Mouse (Mus musculus): Measurements from ENCODE around the gene Atg16l2. TPM values are rescaled to one million over a fixed set of nuclear protein-coding genes. Genes with fewer than 3 reads are reported as not detected.

Atg16l2 gene
- polyA plus RNA-seq, 1 experiment = 0.17 TPM

- no peak overlapping the region for H3K4me3 ChIP-seq (replicated peaks)
- H3K36me3 ChIP-seq (ENCODE audit: control insufficient read depth) = no peaks in the 10 kb centered on the region; the same call in 1 of the 2 replicates
- H3K4me1 ChIP-seq (ENCODE audit: control insufficient read depth) = peaks cover under 1% of the 10 kb centered on the region; the same call in 1 of the 2 replicates
- H3K9me3 ChIP-seq (ENCODE audit: control insufficient read depth, low read length) = no peaks in the 10 kb centered on the region
- H3K27me3 ChIP-seq (ENCODE audit: control insufficient read depth) = peaks cover 5% of the 10 kb centered on the region
- no peak for TF ChIP-seq GATA1 (IDR thresholded peaks at IDR 0.05; ENCODE audit: low read length)
- no peak for TF ChIP-seq TAL1 (IDR thresholded peaks at IDR 0.05; ENCODE audit: low read length)
Observed at GRCm38 (mm10) chr7:101291641-101292040, 10.4 kb downstream of the Atg16l2 start.

- no peak for TF ChIP-seq TAL1 (IDR thresholded peaks at IDR 0.05; ENCODE audit: low read length)
- no peak for TF ChIP-seq GATA1 (IDR thresholded peaks at IDR 0.05; ENCODE audit: low read length)
- H3K27me3 ChIP-seq (ENCODE audit: control insufficient read depth) = peaks cover 1% of the 10 kb centered on the region
- no peaks in the 10 kb centered on the region for H3K9me3 ChIP-seq (ENCODE audit: control insufficient read depth, low read length)
- no peaks in the 10 kb centered on the region; the same call in 1 of the 2 replicates for H3K36me3 ChIP-seq (ENCODE audit: control insufficient read depth)
- no peak overlapping the region for H3K4me3 ChIP-seq (replicated peaks)
- no peaks in the 10 kb centered on the region for H3K4me1 ChIP-seq (ENCODE audit: control insufficient read depth)
Observed at GRCm38 (mm10) chr7:101291211-101291610, 10.8 kb downstream of the Atg16l2 start.

- H3K4me1 ChIP-seq (ENCODE audit: control insufficient read depth) = no peaks in the 10 kb centered on the region
- H3K4me3 ChIP-seq (replicated peaks) = no peak overlapping the region
- no peaks in the 10 kb centered on the region for H3K27me3 ChIP-seq (ENCODE audit: control insufficient read depth)
- no peaks in the 10 kb centered on the region; the same call in 1 of the 2 replicates for H3K36me3 ChIP-seq (ENCODE audit: control insufficient read depth)
- TF ChIP-seq GATA1 (IDR thresholded peaks at IDR 0.05; ENCODE audit: low read length) = no peak
- no peak for TF ChIP-seq TAL1 (IDR thresholded peaks at IDR 0.05; ENCODE audit: low read length)
- H3K9me3 ChIP-seq (ENCODE audit: control insufficient read depth, low read length) = no peaks in the 10 kb centered on the region
Observed at GRCm38 (mm10) chr7:101290401-101290800, 11.7 kb downstream of the Atg16l2 start.

DNA sequence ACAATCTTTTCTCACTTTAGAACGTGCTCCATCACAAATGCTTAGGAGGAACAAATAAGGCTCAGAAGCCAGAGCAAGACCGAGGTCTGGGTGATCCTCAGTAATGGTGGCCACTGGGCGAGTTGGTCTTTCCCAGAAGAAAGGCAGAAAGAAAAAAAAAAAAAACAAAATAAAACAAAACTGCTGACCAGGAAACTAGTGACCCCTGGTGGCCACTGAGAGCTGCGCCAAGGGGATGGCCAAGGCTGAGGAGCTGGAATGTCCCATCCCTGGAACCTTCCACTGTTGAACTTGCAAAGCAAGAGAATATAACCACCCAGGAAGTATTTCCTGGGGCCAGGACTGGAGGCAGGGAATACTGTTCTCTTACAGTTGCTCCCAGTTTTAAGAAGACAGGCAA is 13.6 kb downstream of the Atg16l2 start:
- no peaks in the 10 kb centered on the region for H3K4me1 ChIP-seq (ENCODE audit: control insufficient read depth)
- no peak overlapping the region for H3K4me3 ChIP-seq (replicated peaks)
- H3K36me3 ChIP-seq (ENCODE audit: control insufficient read depth) = no peaks in the 10 kb centered on the region; the same call in 1 of the 2 replicates
- H3K9me3 ChIP-seq (ENCODE audit: control insufficient read depth, low read length) = no peaks in the 10 kb centered on the region
- TF ChIP-seq GATA1 (IDR thresholded peaks at IDR 0.05; ENCODE audit: low read length) = no peak
- TF ChIP-seq TAL1 (IDR thresholded peaks at IDR 0.05; ENCODE audit: low read length) = no peak
- H3K27me3 ChIP-seq (ENCODE audit: control insufficient read depth) = no peaks in the 10 kb centered on the region

DNA sequence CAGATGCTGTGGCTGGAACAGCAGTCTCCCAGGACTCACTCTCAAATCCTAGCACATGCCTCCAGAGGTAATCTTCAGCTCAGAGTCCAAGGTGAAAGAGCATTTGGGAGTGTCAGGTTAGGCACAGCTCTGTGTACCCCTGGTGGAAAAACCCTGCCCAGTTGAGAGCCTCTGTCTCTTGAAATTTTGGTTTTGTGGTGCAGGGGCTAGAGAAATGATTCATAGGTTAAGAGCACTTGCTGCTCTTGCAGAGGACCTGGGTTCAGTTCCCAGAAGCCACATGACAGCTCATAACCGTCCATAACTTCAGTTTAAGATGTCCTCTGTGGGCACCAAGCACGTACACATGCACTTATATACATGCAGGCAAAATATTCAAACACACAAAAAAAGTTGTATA is 14.2 kb downstream of the Atg16l2 start:
- H3K9me3 ChIP-seq (ENCODE audit: control insufficient read depth, low read length) = no peaks in the 10 kb centered on the region
- H3K36me3 ChIP-seq (ENCODE audit: control insufficient read depth) = peaks cover under 1% of the 10 kb centered on the region; the same call in 1 of the 2 replicates
- no peaks in the 10 kb centered on the region for H3K4me1 ChIP-seq (ENCODE audit: control insufficient read depth)
- TF ChIP-seq GATA1 (IDR thresholded peaks at IDR 0.05; ENCODE audit: low read length) = no peak
- TF ChIP-seq TAL1 (IDR thresholded peaks at IDR 0.05; ENCODE audit: low read length) = no peak
- H3K27me3 ChIP-seq (ENCODE audit: control insufficient read depth) = no peaks in the 10 kb centered on the region
- H3K4me3 ChIP-seq (replicated peaks) = no peak overlapping the region

DNA sequence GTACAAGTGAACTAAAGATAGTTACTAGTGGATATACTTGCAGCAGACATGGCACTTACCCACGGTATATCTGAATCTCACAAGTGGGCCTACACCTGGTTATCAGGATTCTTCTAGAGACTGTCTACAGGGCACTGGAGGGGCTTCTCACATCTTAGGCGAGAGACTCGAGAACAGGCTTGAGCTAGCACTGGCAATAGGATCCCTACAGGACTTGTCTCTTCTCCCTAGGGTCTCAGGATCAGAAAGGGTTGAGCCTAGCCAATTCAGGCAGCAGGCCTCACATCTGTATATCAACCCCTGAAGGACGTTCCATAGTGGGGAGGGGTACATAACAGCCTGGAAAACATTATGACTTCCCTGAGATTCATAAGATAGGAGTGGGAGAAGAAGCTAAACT is 15.2 kb downstream of the Atg16l2 start:
- H3K9me3 ChIP-seq (ENCODE audit: control insufficient read depth, low read length) = no peaks in the 10 kb centered on the region
- TF ChIP-seq TAL1 (IDR thresholded peaks at IDR 0.05; ENCODE audit: low read length) (no peak), GATA1 (IDR thresholded peaks at IDR 0.05; ENCODE audit: low read length) (no peak)
- no peaks in the 10 kb centered on the region for H3K4me1 ChIP-seq (ENCODE audit: control insufficient read depth)
- no peak overlapping the region for H3K4me3 ChIP-seq (replicated peaks)
- H3K36me3 ChIP-seq (ENCODE audit: control insufficient read depth) = peaks cover 7% of the 10 kb centered on the region
- H3K27me3 ChIP-seq (ENCODE audit: control insufficient read depth) = no peaks in the 10 kb centered on the region

GRCm38 (mm10) chr7:101284504-101284903 is 17.5 kb downstream of the Atg16l2 start:
- Histone ChIP-seq H3K9me3 (ENCODE audit: control insufficient read depth, low read length) (no peaks in the 10 kb centered on the region), H3K4me1 (ENCODE audit: control insufficient read depth) (no peaks in the 10 kb centered on the region), H3K4me3 (replicated peaks) (no peak overlapping the region), H3K36me3 (ENCODE audit: control insufficient read depth) (peaks cover 7% of the 10 kb centered on the region), H3K27me3 (ENCODE audit: control insufficient read depth) (no peaks in the 10 kb centered on the region)
- TF ChIP-seq TAL1 (IDR thresholded peaks at IDR 0.05; ENCODE audit: low read length) (no peak), GATA1 (IDR thresholded peaks at IDR 0.05; ENCODE audit: low read length) (no peak)

DNA sequence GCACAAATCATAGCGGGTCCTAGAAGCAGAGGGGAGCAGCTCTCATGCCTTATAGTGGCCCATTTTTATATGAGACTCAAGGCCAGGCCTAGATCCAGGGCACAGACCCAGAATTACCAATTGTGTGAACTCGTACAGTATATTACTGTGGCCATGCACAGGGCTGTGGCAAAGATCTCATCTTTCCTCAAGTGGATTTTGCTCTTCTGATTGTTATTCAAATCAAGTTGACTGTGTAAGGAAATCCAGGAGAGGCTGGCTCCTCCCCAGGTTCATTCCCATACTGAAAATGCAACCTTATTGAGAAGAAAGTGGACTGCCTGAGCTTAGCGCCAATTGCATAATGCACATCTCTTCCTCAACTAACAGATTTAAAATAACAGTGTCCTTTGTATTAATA is 19.3 kb downstream of the Atg16l2 start:
- Histone ChIP-seq H3K9me3 (ENCODE audit: control insufficient read depth, low read length) (no peaks in the 10 kb centered on the region), H3K36me3 (ENCODE audit: control insufficient read depth) (peaks cover 11% of the 10 kb centered on the region), H3K4me3 (replicated peaks) (no peak overlapping the region), H3K4me1 (ENCODE audit: control insufficient read depth) (no peaks in the 10 kb centered on the region), H3K27me3 (ENCODE audit: control insufficient read depth) (no peaks in the 10 kb centered on the region)
- TF ChIP-seq GATA1 (IDR thresholded peaks at IDR 0.05; ENCODE audit: low read length) = no peak
- TF ChIP-seq TAL1 (IDR thresholded peaks at IDR 0.05; ENCODE audit: low read length) = no peak

GRCm38 (mm10) chr7:101272466-101273160 is 29.4 kb downstream of the Atg16l2 start:
- Histone ChIP-seq H3K36me3 (ENCODE audit: control insufficient read depth) (peaks cover 7% of the 10 kb centered on the region; the same call in 1 of the 2 replicates), H3K4me3 (replicated peaks) (no peak overlapping the region), H3K27me3 (ENCODE audit: control insufficient read depth) (no peaks in the 10 kb centered on the region), H3K9me3 (ENCODE audit: control insufficient read depth, low read length) (no peaks in the 10 kb centered on the region), H3K4me1 (ENCODE audit: control insufficient read depth) (peaks cover 31% of the 10 kb centered on the region)
- TF ChIP-seq TAL1 (IDR thresholded peaks at IDR 0.05; ENCODE audit: low read length) = no peak
- TF ChIP-seq GATA1 (IDR thresholded peaks at IDR 0.05; ENCODE audit: low read length) = no peak
